Mouse (Mus musculus) adipocyte (in vitro differentiated cells): Measurements from ENCODE around the gene Rpa1.
"Not testable (repeated sequence)": the region's sequence is repeated elsewhere in the genome, so short reads cannot be mapped to it uniquely, and the experiment has no call there.

Experiments
- DNase-seq: peaks from one replicate; pipeline ENCODE4 v3.0.0-alpha.2; 2016; ENCODE audit warnings: low spot score

Gene Rpa1

DNA sequence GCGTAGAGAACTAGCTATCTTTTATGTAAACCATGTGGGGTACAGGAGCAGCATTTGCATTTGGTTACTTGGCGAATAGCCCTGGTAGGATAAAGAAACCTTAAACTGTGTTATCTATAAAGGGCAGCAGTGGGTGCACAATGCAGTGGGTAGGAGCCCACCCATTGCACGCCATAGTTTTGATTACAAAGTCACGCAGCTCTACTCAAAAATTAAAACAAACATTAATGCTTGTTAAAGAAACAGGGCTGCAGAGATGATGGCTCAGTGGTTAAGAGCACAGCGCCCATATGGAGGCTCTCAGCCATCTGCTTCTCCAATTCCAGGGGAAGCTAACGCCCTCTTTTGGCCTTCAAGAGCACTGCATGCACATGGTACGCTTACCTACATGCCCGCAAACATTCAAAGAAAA is 24.8 kb downstream of the Rpa1 start:
- DNase-seq, result no peak

DNA sequence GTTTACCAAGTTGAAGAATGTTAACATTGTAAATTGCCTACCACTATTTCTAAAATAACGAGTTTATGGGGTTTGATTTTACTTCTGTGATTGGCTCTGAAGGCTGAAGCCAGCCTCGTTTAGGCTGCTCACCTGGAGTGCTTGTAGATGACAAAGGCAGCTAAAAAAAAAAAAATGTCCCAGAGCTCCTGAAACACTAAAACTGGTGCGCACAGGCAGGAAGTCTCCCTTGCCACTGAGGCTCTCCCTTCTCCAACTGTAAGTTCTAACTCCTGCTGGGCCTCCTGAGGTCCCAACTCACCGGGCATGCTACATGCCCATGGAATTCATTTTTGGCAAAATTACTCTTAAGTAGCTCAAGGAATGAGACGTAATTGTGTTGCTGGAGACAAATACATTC is 28.9 kb downstream of the Rpa1 start:
- DNase-seq, result no peak

DNA sequence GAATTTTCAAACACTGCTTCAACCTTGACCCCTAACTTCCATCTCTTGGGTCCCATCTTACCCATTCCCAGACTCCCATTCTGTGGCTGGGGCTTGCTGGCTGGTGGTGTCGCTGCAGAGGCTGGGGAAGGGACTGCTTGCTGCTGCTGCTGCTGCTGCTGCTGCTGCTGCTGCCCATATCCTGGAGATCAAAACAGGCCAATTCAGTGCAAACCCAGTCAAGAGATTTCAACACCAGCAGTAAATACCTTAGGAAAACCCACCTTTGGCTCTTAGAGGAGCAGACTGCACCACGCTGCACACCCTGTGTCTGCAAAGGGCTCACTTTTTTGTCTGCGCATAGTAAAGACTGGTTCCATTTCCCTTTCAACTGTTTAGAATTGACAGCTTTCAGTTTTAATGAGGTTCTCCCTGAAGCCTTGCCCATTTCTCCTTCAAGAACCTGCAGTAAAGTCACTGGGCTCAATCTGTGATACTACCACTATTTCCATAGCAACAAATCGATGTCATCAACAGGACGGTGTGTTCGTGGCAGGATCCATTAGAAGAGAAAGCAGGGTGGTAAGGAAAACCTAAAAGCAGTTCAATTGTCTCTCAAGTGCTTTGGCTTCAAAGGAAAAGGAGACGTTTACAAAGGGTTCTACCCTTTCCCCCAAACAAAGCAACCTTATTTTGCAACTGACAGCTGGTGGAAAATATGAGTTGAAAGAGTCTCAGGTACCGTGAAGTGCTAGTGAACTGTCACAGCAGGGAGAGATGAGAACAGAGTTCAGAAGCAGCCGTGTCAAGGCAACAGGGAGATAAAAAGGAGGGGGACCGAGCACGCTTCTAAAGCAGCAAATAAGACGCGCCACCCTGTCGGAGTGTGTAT is 29.5 kb downstream of the Rpa1 start:
- no peak for DNase-seq

DNA sequence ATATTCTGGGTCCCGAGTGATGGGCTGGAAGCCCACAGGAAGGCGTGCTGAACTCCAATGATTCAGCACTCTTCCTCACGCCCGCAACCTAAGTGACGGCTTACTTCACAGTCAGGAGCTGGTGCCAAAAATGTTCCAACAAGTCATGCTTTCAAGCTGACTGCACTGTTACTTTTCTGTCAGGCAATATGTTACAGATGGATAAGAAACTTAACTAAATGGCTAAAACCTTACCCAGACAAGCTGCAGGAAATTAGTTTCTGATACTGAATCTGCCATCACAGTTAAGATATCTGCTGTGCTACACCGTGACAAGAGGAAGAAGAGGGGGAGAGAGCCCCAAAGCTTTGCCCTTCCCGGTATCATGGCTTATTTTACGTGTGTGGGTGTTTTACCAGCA is 34.3 kb downstream of the Rpa1 start:
- no peak for DNase-seq

DNA sequence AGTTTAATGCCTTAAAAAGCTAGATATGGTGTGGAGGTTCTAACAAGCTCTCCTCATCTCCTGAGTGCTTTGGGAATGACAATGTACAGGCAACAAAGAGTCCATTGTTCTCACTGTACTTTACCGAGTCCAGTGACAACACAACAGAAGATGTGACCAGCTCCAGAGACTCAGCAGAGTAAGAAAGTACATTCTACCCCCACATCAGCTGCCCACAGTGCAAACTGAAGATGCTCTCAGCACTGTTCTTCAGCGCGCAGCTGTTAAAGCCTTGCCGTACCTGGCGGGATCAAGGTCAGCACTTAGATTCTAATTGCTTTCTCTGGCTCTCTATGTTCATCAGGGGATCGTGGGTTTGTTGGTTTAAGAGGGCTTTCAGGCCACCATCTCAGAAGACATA is 36.4 kb downstream of the Rpa1 start:
- DNase-seq, result no peak

DNA sequence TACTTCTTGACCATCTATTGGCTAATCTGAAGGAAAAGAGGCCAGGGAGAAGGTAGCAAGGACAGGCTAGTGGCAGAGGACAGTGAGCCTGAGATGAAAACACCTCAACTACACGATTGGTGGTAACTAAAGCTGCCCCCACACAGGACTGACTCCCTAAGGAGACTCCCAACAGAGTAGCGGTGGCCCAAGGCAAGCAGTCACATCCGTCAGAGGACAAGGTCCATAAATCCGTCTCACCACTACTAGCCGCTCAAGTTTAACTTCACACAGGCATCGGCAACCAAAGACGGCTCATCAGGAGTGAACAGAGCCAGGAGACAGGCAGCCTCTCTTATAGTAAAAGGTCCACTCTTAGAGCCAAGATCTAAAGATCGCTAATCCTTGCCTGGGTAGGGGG is 37.3 kb downstream of the Rpa1 start:
- DNase-seq, result no peak

DNA sequence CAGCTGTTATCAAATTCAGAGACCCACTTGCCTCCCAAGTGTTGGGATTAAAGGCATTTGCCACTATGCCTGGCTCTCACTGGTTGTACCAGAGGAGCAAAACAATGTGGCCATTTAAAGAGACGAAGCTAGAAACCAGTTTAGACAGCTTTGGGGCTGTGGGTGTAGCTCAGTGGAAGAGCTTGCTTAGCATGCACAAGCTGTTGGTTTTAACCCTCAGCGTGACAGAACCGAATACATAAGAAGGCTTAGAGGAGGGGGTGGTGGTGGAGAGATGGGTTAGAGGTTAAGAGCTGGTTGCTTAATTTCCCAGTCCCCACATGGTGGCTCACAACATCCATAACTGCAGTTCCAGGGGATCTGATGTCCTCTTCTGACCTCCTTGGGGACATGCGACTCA is 39.5 kb downstream of the Rpa1 start:
- DNase-seq, result peak; percentile 67

DNA sequence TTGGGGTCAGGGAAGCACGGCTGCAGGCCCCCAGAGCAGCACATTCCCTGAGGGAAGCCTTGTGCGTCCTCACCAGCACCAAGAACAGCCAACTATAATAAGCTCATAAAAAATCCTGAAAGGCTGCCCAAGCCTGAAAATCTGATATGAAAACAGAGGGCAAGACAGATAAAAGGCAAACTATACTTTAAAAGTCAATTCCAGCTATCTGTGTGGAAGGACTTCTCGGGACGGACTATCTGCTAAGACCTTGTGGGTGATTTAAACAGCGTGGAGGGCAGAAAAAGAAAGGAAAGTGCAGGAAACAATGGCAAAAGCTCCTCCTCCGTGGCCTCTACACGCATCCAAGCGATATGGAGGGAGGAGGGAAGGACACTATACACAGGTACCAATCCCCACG is 43.3 kb downstream of the Rpa1 start:
- no peak for DNase-seq

DNA sequence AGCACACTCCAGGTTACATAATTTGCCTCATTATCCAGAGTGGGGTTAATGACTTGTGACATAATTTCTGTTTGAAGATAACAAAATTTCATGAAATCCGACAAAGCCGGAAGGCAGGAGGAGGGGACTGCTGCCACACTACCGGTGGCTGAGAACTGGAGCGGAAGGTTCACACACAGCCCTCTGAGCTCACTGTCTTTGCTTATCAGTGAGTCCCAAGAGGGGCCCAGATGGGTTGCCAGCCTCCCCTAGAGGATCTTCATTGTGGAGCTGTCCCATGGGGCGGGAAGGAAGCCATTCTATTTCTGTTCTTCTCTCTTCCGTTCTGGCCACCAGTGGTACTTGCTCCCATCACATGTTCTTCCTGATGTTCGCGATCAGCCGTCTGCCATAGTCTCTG is 47.2 kb downstream of the Rpa1 start:
- DNase-seq, result no peak

DNA sequence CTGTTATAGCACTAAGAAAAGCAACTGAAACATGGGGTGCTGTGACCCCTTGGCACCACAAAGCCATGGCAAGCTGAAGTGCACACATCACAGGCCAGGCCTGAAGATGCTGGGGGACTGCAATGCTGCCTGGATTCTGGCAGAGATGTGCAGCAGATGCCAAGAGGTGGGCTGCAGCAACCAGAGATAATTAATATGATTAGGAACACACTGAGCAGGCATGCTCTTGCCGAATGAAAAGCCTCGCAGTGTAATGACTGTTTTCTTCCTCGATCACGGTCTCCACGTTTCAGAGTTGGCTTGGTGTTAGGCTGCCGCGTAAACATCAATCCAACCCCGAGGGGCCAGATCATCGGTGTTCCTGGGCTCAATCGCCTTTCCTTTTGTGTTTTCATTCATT is 48.3 kb downstream of the Rpa1 start:
- DNase-seq, result no peak

DNA sequence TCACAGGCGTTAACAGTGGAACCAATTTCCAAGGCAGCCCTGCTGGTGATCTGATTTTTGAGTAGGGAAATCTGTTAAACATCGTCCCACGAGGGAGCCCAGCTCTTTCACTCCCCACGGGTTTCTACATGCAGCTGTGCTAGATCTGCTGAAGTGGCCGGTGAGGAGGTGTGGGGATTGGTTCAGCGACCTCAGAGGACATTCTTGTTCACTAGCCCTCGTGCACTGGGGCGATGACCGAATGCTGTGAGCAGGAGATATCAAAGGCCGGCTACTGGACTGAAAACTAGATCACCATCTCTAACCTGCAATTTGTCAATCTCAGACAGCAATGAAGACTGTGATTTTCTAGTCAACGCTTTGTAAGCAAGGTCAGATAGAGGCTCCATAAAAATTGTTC is 49.6 kb downstream of the Rpa1 start:
- no peak for DNase-seq

DNA sequence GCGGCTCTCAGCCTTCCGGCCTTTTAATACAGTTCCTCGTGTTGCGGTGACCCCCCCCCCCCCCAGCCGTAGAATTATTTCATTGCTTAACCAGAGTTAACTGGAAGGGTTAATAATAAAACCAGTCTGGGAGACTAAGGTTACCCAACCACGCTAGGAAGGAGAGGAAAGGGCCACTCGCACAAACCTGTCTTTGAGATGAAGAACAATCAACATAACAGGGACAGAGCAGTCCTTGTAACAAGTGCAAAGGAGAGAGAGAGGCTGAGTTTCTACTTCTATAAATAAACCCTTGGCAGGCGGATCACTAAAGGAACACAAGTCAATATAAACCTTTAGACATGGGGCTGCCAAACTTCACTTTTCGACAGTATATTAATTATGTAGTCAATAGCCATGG is 50.5 kb downstream of the Rpa1 start:
- no peak for DNase-seq

DNA sequence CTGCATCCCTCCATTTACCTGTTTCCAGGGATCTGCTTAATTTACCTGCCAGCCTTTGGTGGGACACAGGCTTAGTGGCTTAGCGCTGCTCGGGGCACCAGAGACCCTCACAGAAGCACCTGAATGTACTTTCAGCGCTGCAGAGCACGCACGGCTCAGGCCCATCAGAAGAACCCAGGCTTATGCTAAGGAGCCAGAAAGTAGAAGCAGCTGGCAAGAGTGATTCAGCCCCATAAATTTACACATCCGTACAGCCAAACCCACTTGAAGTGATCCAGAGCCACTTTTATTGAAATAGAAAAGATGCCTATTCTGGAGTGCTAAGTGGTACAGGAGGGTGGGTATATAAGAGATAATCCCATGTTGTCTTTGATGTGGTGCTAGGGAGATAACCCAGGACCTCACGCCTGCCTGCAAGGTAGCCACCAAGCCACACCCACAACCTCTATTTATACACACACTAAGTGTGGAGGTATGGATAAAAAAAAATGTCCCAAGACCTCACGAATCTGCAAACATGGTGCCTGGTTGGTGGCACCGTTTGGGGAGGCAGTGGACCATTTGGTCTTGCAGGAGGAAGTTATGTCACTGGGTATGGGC is 51.6 kb downstream of the Rpa1 start:
- no peak for DNase-seq

DNA sequence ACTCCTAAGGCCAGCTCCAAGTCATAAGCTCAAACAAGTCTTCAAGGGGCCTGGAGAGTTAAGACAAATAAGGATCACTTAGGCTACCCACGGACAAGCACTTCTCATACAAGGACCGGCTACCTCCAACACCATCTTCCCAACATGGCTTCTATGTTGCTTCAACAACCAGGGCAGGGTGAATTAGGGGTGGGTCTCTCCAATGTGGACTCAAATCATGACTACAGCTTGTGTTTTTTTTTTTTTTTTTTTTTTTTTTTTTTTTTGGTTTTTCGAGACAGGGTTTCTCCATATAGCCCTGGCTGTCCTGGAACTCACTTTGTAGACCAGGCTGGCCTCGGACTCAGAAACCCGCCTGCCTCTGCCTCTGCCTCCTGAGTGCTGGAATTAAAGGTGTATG is 52.6 kb downstream of the Rpa1 start:
- not testable (repeated sequence) for DNase-seq

DNA sequence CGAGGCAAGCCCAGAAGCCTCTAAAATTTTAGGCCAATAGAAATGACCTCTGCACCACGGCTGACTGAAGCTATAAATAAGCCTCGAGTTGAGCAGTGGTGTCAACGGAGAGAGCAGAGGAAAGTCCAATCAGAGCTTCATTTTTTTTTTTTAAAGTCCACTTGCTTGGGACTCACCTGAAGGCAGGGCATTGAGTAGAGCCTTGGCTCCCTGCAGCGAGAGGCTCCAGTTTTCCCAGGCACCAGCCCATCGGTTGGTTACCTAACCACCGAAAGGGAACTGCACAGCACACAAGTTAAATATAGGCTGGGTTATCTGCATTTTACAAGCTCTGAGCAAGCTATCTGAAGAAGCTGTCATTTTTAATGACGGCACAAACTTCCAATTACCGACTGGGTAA is 53.3 kb downstream of the Rpa1 start:
- DNase-seq, result no peak

DNA sequence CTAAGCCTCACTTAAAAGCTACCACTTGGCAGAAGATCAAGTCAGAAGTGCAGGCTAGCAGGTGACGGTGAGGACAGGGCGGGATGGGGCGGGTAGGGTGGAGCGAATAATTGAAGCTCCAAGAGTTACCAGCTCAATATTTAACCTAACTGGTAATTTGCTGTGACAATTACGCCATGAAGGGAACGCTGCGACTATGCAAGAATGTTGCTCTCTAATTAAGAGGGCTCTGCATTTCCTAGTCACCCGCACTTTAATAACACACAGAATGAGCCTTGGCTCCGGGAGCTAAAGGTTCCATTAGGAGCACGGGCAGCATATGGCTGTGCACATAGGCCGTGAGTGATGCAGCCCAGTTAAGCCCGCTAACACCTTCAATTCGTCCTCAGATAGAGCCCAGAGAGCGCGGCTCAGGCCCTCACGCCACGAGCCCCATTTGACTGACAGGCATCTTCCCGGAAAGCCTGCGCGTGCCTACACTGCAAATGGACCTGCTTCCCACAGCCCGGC is 54.2 kb downstream of the Rpa1 start:
- DNase-seq, result no peak

DNA sequence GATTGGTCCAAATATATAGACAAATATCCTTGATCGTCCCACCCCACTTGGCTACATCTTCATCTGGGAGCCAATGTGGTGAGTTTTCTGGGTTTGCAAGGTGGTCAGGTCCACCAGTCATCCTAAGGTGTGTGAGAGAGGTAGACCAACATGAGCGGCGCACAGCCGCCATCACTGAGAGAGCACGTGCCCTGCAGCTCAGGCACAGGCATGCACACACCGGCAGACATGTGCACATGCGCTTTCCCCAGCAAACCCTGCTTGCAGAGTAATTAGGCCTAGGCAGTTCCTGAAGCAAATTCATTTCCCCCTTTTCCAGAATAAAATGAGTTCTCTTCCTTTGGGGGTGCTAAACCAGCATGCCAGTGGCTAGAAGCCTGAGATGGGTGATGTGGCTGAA is 55.8 kb downstream of the Rpa1 start:
- DNase-seq, result no peak

DNA sequence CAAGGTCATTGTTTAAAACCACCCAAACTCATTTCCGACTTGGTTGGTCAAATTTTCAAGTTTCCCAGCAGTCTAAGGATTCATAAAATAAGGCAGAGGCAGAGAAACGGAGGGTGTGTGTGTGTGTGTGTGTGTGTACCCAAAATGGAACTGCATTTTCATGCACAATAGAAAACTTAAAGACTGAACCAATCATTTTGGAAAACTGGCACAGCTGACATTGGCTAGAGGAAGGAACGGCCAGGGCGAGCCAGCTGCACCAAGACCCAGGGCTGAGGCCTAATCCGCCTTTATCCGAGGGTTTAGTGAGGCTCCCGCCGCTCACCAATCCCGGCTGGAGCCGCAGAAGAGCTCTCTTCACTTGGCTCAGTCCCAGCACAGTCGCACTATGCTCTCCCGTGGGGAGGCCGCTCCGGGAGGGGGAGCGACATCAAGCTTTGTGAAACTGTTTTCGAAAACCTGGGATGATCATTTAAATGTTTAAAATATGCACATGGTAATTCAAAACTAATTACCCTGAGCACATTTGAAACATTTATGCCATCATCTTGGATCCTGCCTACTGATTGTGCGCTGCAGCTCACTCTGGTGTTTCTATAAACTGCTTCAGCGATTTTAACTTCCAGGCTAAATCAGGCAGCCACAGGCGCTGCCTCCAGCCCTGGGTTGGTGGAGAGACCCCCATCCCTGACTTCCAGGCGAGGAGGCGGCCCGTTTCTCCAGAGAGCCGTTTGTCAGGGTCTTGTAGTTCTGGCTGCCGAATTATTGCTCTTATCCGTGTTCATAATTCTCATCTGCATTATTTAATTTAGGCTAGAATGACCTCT is 56.5 kb downstream of the Rpa1 start:
- no peak for DNase-seq

DNA sequence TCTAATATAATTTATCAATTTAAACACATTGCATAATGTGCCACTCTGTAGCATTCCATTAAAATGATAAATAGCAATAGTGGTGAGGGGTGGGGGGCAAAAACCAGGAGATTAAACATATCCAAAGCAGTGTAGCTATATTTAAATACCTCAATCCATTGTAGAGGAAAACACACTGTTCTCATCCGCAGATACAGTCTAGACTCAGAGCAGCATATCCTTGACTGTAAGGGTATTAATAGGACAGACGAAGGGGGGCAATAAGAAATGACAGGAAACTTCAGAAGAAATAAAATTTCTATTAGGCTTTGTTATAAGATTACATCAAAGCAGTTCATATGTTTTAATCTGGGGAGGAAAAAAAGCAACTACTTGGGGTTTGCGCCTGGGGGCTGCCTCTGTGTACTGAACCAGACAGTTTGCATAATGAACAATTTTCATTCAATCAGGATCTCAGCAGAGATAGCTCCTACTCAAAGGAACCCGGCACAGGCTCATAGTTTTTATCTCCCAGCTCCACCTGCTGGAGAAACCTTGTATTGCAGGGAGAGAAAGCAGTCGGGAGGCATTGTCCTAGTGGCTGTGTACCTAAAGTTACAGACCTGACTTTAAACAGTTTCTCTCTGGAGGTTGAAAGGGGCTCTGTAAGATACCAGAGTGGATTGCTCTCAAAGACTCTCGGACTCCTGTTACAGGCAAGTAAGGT is 57.4 kb downstream of the Rpa1 start:
- DNase-seq, result peak; percentile 94

DNA sequence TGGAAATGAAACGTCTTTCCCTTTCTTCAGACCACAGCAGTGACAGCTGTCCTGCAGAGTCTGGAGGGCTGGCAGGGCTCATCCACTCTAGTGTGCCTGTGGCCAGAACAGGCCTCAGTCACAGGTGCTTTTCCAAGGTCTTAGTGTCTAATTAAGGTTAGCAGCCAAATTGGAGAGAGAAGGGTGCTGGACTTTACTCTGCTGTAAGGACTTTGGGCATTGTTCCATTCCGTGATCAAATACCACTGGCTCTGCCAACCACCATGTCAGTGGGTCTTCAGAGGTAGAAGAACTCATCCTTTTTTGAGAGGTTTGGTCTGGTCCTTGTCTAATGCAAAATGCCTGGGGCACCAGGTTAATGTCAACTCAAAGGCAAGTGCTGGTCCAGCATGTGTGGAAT is 59.0 kb downstream of the Rpa1 start:
- no peak for DNase-seq

DNA sequence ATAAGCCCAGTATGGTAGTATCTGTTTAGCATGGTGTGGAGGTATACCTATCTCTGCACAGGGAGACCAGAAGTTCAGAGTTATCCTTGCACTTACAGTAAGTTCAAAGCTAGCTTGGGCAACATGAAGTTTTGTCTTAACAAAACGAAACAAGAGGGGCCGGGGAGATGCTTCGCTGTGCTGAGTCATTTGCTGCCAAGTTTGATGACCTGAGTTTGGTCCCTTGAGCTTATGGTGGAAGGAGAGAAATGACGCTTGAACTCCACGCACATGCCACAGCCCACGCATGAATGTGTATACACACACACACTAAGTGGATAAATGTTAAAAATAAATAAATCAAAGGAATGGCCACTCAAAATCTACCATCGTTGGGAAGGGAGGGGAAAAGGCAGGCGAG is 59.6 kb downstream of the Rpa1 start:
- no peak for DNase-seq

DNA sequence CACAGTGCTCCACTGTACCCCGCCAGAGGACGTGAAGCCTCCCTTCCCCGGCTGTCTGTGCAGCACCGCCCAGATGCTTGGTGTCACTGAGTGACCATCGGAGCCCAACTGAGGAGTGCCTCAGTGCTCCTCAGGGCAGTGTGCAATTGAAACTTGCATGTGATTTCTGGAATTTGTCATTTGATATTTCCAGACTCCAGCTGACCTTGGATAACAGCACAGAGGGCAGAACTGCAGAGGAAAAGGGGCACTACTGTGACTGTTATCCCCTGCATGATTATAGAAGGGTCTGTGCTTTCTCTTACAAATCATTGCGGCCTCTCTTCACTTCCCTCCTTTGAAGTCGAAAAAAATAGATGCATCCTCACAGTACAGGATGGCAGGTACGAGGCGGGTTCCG is 60.2 kb downstream of the Rpa1 start:
- DNase-seq, result no peak
